Mouse (Mus musculus): ENCODE results near the gene Wdr63.

- TF ChIP-seq CTCF (IDR thresholded peaks at IDR 0.05; ENCODE audit: insufficient read depth, low read depth, low read length), result no peak
- TF ChIP-seq POLR2A (IDR thresholded peaks at IDR 0.05; ENCODE audit: insufficient read depth, low read depth, low read length), result no peak
These were observed 94.4 kb downstream of the Wdr63 start for GRCm38 (mm10) chr3:146013490-146013889.
